In the genomic region with DNA sequence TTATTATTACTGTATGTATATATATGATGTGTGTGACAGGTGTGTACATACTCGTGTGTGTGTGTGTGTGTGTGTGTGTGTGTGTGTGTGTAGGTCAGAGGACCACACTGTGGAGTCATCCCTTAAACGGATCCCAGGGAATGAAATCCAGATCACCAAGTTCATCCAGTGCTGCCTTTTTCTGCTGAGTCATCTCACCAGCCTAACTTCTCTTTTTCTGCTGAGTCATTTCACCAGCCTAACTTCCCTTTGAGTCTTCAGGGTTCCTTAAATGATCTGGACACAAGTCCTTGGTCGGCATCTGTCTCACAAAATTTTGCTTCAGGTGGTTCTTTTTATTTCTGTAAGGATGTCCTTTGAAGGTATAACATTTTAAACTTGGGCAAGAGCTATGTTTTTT, we compare ENCODE assay signal across 18 mouse cellular contexts.
DNase-seq lines count a peak whose midpoint lies in the region; ATAC-seq and TF ChIP-seq lines count a peak whose summit lies in the region.
"Had no signal": no experiment of that assay in that cellular context is flagged by ENCODE, and none has a peak within 500 bp of the region (broad histone marks: within the 10 kb centered on the region; RNA-seq: fewer than 3 reads in every experiment).

No protein-coding gene starts in this region.

- TF ChIP-seq EP300 in liver, embryonic 14.5 days (IDR thresholded peaks at IDR 0.05; ENCODE audit: low read depth) = 0 out of 2 replicates have a peak, but pooled peaks have one; percentile 29

- DNase-seq in heart, adult 11 months = peak; percentile 54
- no peak for DNase-seq in heart, postnatal 10 days
- DNase-seq in A20 (ENCODE audit: low read depth, low spot score) (peak; percentile 88), R1 (ENCODE audit: low read depth, low spot score) (peak; percentile 96)
- peak; percentile 73 to 78 (median 76) for DNase-seq in liver, embryonic 14.5 days (ENCODE audit: low read depth in 3 of 3, low spot score in 3 of 3)
- no peak for DNase-seq in ovary, postnatal 36 days (ENCODE audit: low spot score)
- DNase-seq in spleen, adult 18-20 months = no peak
- DNase-seq in midbrain, embryonic 14.5 days = no peak
- DNase-seq: cerebellum, adult 2 months; heart, adult 18-20 months; kidney, adult 8-10 months; kidney, postnatal 36 days; thymus, adult 18-20 months had no signal

- no peak overlapping the region for H3K4me3 ChIP-seq in liver, embryonic 14.5 days (ENCODE audit: insufficient read depth in 1 of 2, low read depth in 2 of 2, low read length in 2 of 2)
- H3K4me3 ChIP-seq in midbrain, embryonic 14.5 days (replicated peaks; ENCODE audit: low read depth, low read length) = no peak overlapping the region
- H3K4me3 ChIP-seq: embryonic facial prominence, embryonic 15.5 days; forebrain, embryonic 13.5 days had no signal

- H3K27me3 ChIP-seq in liver, embryonic 14.5 days (ENCODE audit: control insufficient read depth, insufficient read depth, low read length) = no peaks in the 10 kb centered on the region
- no peaks in the 10 kb centered on the region for H3K27me3 ChIP-seq in midbrain, embryonic 14.5 days (ENCODE audit: control insufficient read depth, insufficient read depth, low read length)
- H3K27me3 ChIP-seq: embryonic facial prominence, embryonic 15.5 days; forebrain, embryonic 13.5 days; Patski had no signal

- H3K4me2 ChIP-seq in liver, embryonic 14.5 days (ENCODE audit: low read depth) = no peak overlapping the region; the same call in 1 of the 2 replicates
- no peak overlapping the region for H3K4me2 ChIP-seq in midbrain, embryonic 14.5 days (ENCODE audit: low read length)
- H3K4me2 ChIP-seq: embryonic facial prominence, embryonic 15.5 days; forebrain, embryonic 13.5 days had no signal

- H3K36me3 ChIP-seq in liver, embryonic 14.5 days (replicated peaks; ENCODE audit: control insufficient read depth, insufficient read depth, low read depth) = no peaks in the 10 kb centered on the region
- H3K36me3 ChIP-seq in midbrain, embryonic 14.5 days (ENCODE audit: control insufficient read depth, insufficient read depth, low read length) = no peaks in the 10 kb centered on the region
- H3K36me3 ChIP-seq: embryonic facial prominence, embryonic 15.5 days had no signal

- H3K4me1 ChIP-seq in liver, embryonic 14.5 days (replicated peaks; ENCODE audit: control insufficient read depth in 2 of 2, insufficient read depth in 2 of 2, low read length in 1 of 2) = peaks cover 5 to 11% of the 10 kb centered on the region in 2 experiments
- no peaks in the 10 kb centered on the region for H3K4me1 ChIP-seq in midbrain, embryonic 14.5 days (ENCODE audit: control insufficient read depth, insufficient read depth, low read length)
- H3K4me1 ChIP-seq: embryonic facial prominence, embryonic 15.5 days; forebrain, embryonic 13.5 days had no signal

- intact Hi-C loops in heart, postnatal 10 days (cut with DNase I) = no loop called here

- no peak overlapping the region; the same call in 1 of the 2 replicates for H3K9ac ChIP-seq in liver, embryonic 14.5 days (replicated peaks)
- no peak overlapping the region for H3K9ac ChIP-seq in midbrain, embryonic 14.5 days (replicated peaks; ENCODE audit: low read length)
- H3K9ac ChIP-seq: embryonic facial prominence, embryonic 15.5 days; forebrain, embryonic 13.5 days had no signal

- no peak for TF ChIP-seq CTCF in liver, embryonic 14.5 days (IDR thresholded peaks at IDR 0.05; ENCODE audit: low read depth)

- WGBS in liver, embryonic 14.5 days (ENCODE audit: insufficient replicate concordance) = 30% methylated on average over 3 of the region's 3 CpGs
- 87% methylated on average over 3 of the region's 3 CpGs for WGBS in midbrain, embryonic 14.5 days

- H3K27ac ChIP-seq in liver, embryonic 14.5 days = no peak overlapping the region
- H3K27ac ChIP-seq in midbrain, embryonic 14.5 days (replicated peaks; ENCODE audit: low read depth, low read length) = no peak overlapping the region
- H3K27ac ChIP-seq: embryonic facial prominence, embryonic 15.5 days; forebrain, embryonic 13.5 days had no signal

- peak; percentile 76 for ATAC-seq in liver, embryonic 14.5 days (ENCODE audit: insufficient read depth)
- ATAC-seq in midbrain, embryonic 14.5 days (ENCODE audit: low FRiP score, low TSS enrichment) = no peak
- ATAC-seq: forebrain, embryonic 13.5 days; hindbrain, embryonic 16.5 days; lung, postnatal 0 days; Patski had no signal

- no peaks in the 10 kb centered on the region for H3K9me3 ChIP-seq in liver, embryonic 14.5 days (ENCODE audit: control insufficient read depth, low read length)
- H3K9me3 ChIP-seq in midbrain, embryonic 14.5 days (ENCODE audit: control insufficient read depth, low read length) = no peaks in the 10 kb centered on the region
- H3K9me3 ChIP-seq: embryonic facial prominence, embryonic 15.5 days; forebrain, embryonic 13.5 days had no signal

Comparison
In these comparisons a context has a peak if more than half of its experiments do, and no peak if none do; other contexts are left out.
1. DNase-seq: peak in heart, adult 11 months (single experiment), A20 (single experiment), R1 (single experiment) and liver, embryonic 14.5 days (3 of 3); none in heart, postnatal 10 days (0 of 2), ovary, postnatal 36 days (single experiment), spleen, adult 18-20 months (0 of 2) and midbrain, embryonic 14.5 days (single experiment).